Mouse (Mus musculus) heart, adult 2 months (tissue): ENCODE data around the gene Fndc11. TPM values are rescaled to one million over a fixed set of nuclear protein-coding genes. Genes with fewer than 3 reads are reported as not detected.

Source experiments
- DNase-seq, 2 experiments: peaks; one replicate each; pipeline ENCODE4 v3.0.0; 2021
- H3K27ac ChIP-seq: fragments of 200-600 bp; 2 replicates; pipeline ENCODE4 v1.8.1; 2022
- H3K27me3 ChIP-seq: fragments of 200-500 bp; 2 replicates; pipeline ENCODE4 v1.6.1; 2012; ENCODE audit warnings: mild to moderate bottlenecking, low read length, inconsistent platforms, mixed read lengths; ENCODE audit not compliant: control insufficient read depth, insufficient read depth
- H3K36me3 ChIP-seq: fragments of 200-500 bp; 2 replicates; pipeline ENCODE4 v1.6.1; 2012; ENCODE audit warnings: low read length, inconsistent platforms; ENCODE audit not compliant: control insufficient read depth, insufficient read depth
- H3K4me1 ChIP-seq: fragments of 200-500 bp; 2 replicates; pipeline ENCODE4 v1.6.1; 2011; ENCODE audit warnings: low read length; ENCODE audit not compliant: control insufficient read depth, insufficient read depth
- H3K4me3 ChIP-seq: fragments of 200-600 bp; 2 replicates; pipeline ENCODE4 v1.8.1; 2022
- H3K79me2 ChIP-seq: fragments of 200-500 bp; replicated peaks from 2 replicates; pipeline ENCODE4 v1.6.1; 2012; ENCODE audit warnings: mild to moderate bottlenecking, inconsistent platforms, low read length, moderate library complexity, mixed read lengths; ENCODE audit not compliant: control insufficient read depth, insufficient read depth
- H3K9ac ChIP-seq: fragments of 200-500 bp; 2 replicates; pipeline ENCODE4 v1.6.1; 2012; ENCODE audit warnings: low read depth, mild to moderate bottlenecking, control low read depth, inconsistent platforms, low read length, mixed read lengths
- CTCF ChIP-seq: fragments of 200-600 bp; IDR thresholded peaks from 2 replicates; pipeline ENCODE4 v1.8.1; 2022; ENCODE audit warnings: antibody characterized with exemption, mild to moderate bottlenecking, moderate library complexity
- EP300 ChIP-seq: fragments of 200-500 bp; IDR thresholded peaks from 2 replicates; pipeline ENCODE4 v1.6.1; 2011; ENCODE audit warnings: low read depth, low read length, control low read depth; ENCODE audit not compliant: insufficient read depth
- POLR2A ChIP-seq: fragments of 200-500 bp; IDR thresholded peaks from 2 replicates; pipeline ENCODE4 v1.6.1; 2011; ENCODE audit warnings: mild to moderate bottlenecking, low read depth, low read length, control low read depth; ENCODE audit not compliant: insufficient read depth
- WGBS: fragments of 180-500 bp; shearing (Covaris S2); methylation state at CpG from one replicate; pipeline ENCODE4 v1.1.7; 2018; 5-methylcytosine and 5-hydroxymethylcytosine counted together
- intact Hi-C: fragments of 180-260 bp; cut with DNase I; formaldehyde crosslinking; loops from one replicate; pipeline ENCODE4 v1.15.1; 2025
- long read RNA-seq: library from polyadenylated mRNA; stranded (forward); transcript quantifications from one replicate; pipeline ENCODE4 v2.0.0, GENCODE M21; 2021
- polyA plus RNA-seq: library from polyadenylated mRNA; depleted of rRNA; stranded (reverse); fragments of >200 nt; gene quantifications from 2 replicates; pipeline ENCODE4 v1.2.3, GENCODE M21; 2012; rRNA removed
- total RNA-seq, 2 experiments: library from RNA; stranded (reverse); gene quantifications; 2 replicates each; pipeline ENCODE4 v1.2.3; 2021

Gene Fndc11
- total RNA-seq (not detected), polyA plus RNA-seq (0.29 and 0.43 TPM in 2 replicates)
- long read RNA-seq: 0 reads

- Histone ChIP-seq H3K27ac (peak within 1 kb of the TSS; percentile 69), H3K79me2 (no peaks in the 10 kb centered on the region), H3K36me3 (no peaks in the 10 kb centered on the region), H3K4me3 (peak within 1 kb of the TSS; percentile 43), H3K27me3 (no peaks in the 10 kb centered on the region), H3K9ac (no peak within 1 kb of the TSS), H3K4me1 (peaks cover 4% of the 10 kb centered on the region)
- intact Hi-C loops: loop anchor here (2.0 kb wide), 1 partner anchor 31 kb away; no protein-coding TSS in a partner anchor
- TF ChIP-seq EP300 (0 out of 2 replicates have a peak, but pooled peaks have one; percentile 8), CTCF (peak; percentile 45), POLR2A (no peak)
- WGBS: 2% methylated on average over 25 of the region's 25 CpGs
- peak; percentile 79 to 89 for DNase-seq
Observed at GRCm38 (mm10) chr2:181219538-181220216, at the start of gene Fndc11. Gene Fndc11, plus strand, starts transcription at chr2:181220013.

DNA sequence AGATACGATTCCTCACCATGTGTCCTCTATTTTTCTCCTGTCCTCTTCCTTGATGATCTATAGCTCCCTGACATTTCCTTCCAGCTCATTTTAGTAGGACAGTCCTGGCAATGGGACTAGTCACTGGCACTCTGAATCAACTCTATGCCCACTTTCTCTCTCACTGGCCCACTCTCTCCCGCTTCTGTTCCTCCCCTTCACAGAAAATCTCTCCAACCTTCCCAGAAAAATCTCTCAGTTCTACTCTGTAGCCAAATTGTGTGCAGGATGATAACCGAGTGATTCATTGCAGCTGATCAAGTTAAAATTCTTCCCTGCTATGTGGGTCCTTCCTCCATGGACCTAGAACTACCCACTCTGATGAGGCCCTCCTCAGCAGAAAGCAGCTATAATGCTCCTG, 45.2 kb upstream of the Fndc11 start:
- no peaks in the 10 kb centered on the region for H3K36me3 ChIP-seq
- no peaks in the 10 kb centered on the region for H3K27me3 ChIP-seq
- no peak overlapping the region for H3K27ac ChIP-seq
- DNase-seq: no peak
- H3K9ac ChIP-seq: no peak overlapping the region
- H3K79me2 ChIP-seq: no peaks in the 10 kb centered on the region
- intact Hi-C loops: no loop called here
- 83% methylated on average over 3 of the region's 3 CpGs for WGBS
- H3K4me3 ChIP-seq: no peak overlapping the region
- no peak for TF ChIP-seq EP300
- no peak for TF ChIP-seq CTCF
- TF ChIP-seq POLR2A: no peak
- no peaks in the 10 kb centered on the region for H3K4me1 ChIP-seq

DNA sequence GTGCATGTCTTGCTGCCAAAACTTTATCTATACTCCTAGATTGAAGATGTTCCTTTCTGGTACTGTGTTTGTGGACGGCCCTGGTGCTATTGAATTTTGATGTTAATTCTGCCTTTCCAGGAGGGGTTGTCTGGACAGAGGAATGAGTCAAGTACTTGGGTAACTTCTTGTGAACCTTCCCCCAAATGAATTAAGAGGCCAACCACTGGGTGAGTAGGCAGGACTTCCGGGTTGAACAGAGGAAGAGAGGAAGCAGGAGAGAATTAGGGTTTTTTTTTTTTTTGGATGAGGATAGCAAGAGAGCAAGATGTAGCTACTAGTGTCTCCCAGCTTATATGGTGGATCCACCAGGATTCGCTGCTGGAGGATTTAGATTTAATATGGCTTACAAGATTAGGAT, 41.8 kb upstream of the Fndc11 start:
- TF ChIP-seq POLR2A (no peak), CTCF (no peak), EP300 (no peak)
- no peaks in the 10 kb centered on the region for H3K36me3 ChIP-seq
- DNase-seq: no peak
- no peaks in the 10 kb centered on the region for H3K79me2 ChIP-seq
- no peak overlapping the region for H3K9ac ChIP-seq
- H3K4me1 ChIP-seq: peaks cover 1% of the 10 kb centered on the region; the same call in 1 of the 2 replicates
- no peaks in the 10 kb centered on the region for H3K27me3 ChIP-seq
- intact Hi-C loops: no loop called here
- no peak overlapping the region for H3K4me3 ChIP-seq
- 63% methylated on average over 3 of the region's 3 CpGs for WGBS
- H3K27ac ChIP-seq: no peak overlapping the region

GRCm38 (mm10) chr2:181178471-181178870, 41.3 kb upstream of the Fndc11 start:
- whole genome bisulfite sequencing: 53% methylated on average over 5 of the region's 5 CpGs

DNA sequence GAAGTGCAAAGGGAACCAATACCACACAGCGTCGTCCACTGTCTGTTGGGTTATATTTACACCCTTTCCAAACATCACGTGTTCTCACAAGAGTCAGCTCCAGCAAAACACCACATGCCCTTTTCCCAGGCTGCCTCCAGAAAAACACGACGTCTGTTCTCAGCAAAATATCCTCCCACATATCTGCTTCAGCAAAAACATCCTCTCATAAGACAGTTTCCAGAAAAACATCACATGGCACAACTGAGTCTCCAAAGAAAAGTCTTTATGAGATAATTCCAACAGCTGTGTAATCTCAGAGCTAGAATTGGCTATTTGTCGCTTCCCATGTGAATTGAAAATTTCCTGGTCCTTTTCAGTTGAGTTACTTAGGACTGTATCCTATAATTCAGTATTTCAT, 38.9 kb upstream of the Fndc11 start:
- peaks cover 1% of the 10 kb centered on the region; the same call in 1 of the 2 replicates for H3K4me1 ChIP-seq
- H3K36me3 ChIP-seq: no peaks in the 10 kb centered on the region
- no peak for TF ChIP-seq CTCF
- TF ChIP-seq EP300: no peak
- TF ChIP-seq POLR2A: no peak
- 33% methylated on average over 6 of the region's 6 CpGs for WGBS
- peak in 1 of 2 experiments; percentile 15 for DNase-seq
- H3K4me3 ChIP-seq: no peak overlapping the region
- no peak overlapping the region for H3K9ac ChIP-seq
- no peak overlapping the region for H3K27ac ChIP-seq
- intact Hi-C loops: loop anchor here (10.0 kb wide), 1 partner anchor 404 kb away; the partner anchor contains the start of gene Uckl1
- H3K79me2 ChIP-seq: no peaks in the 10 kb centered on the region
- no peaks in the 10 kb centered on the region for H3K27me3 ChIP-seq

More at GRCm38 (mm10) chr2:181178471-181178870, 41.3 kb upstream of the Fndc11 start:
- H3K4me1 ChIP-seq: peaks cover 1% of the 10 kb centered on the region; the same call in 1 of the 2 replicates
- no peak for DNase-seq
- TF ChIP-seq POLR2A (no peak), EP300 (no peak), CTCF (no peak)
- intact Hi-C loops: no loop called here
- H3K4me3 ChIP-seq: no peak overlapping the region
- H3K27me3 ChIP-seq: no peaks in the 10 kb centered on the region
- no peaks in the 10 kb centered on the region for H3K36me3 ChIP-seq
- H3K9ac ChIP-seq: no peak overlapping the region
- H3K27ac ChIP-seq: no peak overlapping the region
- H3K79me2 ChIP-seq: no peaks in the 10 kb centered on the region

- H3K36me3 ChIP-seq: peaks cover 6% of the 10 kb centered on the region; the same call in 1 of the 2 replicates
- TF ChIP-seq POLR2A (no peak), CTCF (peak; percentile 98), EP300 (peak; percentile 92)
- peak overlapping the region; percentile 57 for H3K9ac ChIP-seq
- WGBS: 0% methylated on average over 14 of the region's 14 CpGs
- no peaks in the 10 kb centered on the region for H3K79me2 ChIP-seq
- H3K27ac ChIP-seq: peak overlapping the region; percentile 89
- DNase-seq: peak; percentile 87 to 89
- peak overlapping the region; percentile 50 for H3K4me3 ChIP-seq
- H3K27me3 ChIP-seq: no peaks in the 10 kb centered on the region
- H3K4me1 ChIP-seq: peaks cover 8% of the 10 kb centered on the region
- intact Hi-C loops: loop anchor here (1.0 to 10.0 kb wide), 5 partner anchors 54 to 398 kb away; partner anchors contain the start of gene Uckl1
Observed at GRCm38 (mm10) chr2:181186635-181187034, 33.2 kb upstream of the Fndc11 start.
